ENCODE assay signal across 9 mouse cellular contexts in genomic region chr2:112774762-112775161, GRCm38 (mm10).
DNase-seq lines count a peak whose midpoint lies in the region; ATAC-seq lines count a peak whose summit lies in the region.
"Had no signal": no experiment of that assay in that cellular context is flagged by ENCODE, and none has a peak within 500 bp of the region (broad histone marks: within the 10 kb centered on the region; RNA-seq: fewer than 3 reads in every experiment).

No protein-coding gene starts in this region.

- no peak overlapping the region for H3K9ac ChIP-seq in midbrain, embryonic 14.5 days (replicated peaks; ENCODE audit: low read length)
- H3K9ac ChIP-seq in midbrain, embryonic 16.5 days (ENCODE audit: low read depth, low read length) = no peak overlapping the region
- no peak overlapping the region for H3K9ac ChIP-seq in forebrain, embryonic 13.5 days
- H3K9ac ChIP-seq: heart, embryonic 15.5 days had no signal

- H3K9me3 ChIP-seq in midbrain, embryonic 14.5 days (ENCODE audit: control insufficient read depth, low read length) = no peaks in the 10 kb centered on the region
- no peaks in the 10 kb centered on the region for H3K9me3 ChIP-seq in midbrain, embryonic 16.5 days (replicated peaks; ENCODE audit: control insufficient read depth, low read length, poor library complexity, severe bottlenecking)
- H3K9me3 ChIP-seq in forebrain, embryonic 13.5 days (replicated peaks) = no peaks in the 10 kb centered on the region
- H3K9me3 ChIP-seq in limb, embryonic 10.5 days (replicated peaks) = no peaks in the 10 kb centered on the region
- H3K9me3 ChIP-seq: heart, embryonic 15.5 days had no signal

- H3K36me3 ChIP-seq in midbrain, embryonic 14.5 days (ENCODE audit: control insufficient read depth, insufficient read depth, low read length) = no peaks in the 10 kb centered on the region
- H3K36me3 ChIP-seq in midbrain, embryonic 16.5 days (ENCODE audit: control insufficient read depth, insufficient read depth, low read length) = peaks cover 2% of the 10 kb centered on the region; the same call in 1 of the 2 replicates
- H3K36me3 ChIP-seq in forebrain, embryonic 13.5 days (ENCODE audit: poor library complexity, severe bottlenecking) = no peaks in the 10 kb centered on the region
- H3K36me3 ChIP-seq in limb, embryonic 10.5 days = no peaks in the 10 kb centered on the region
- H3K36me3 ChIP-seq: heart, embryonic 15.5 days had no signal

- H3K27me3 ChIP-seq in midbrain, embryonic 14.5 days (ENCODE audit: control insufficient read depth, insufficient read depth, low read length) = no peaks in the 10 kb centered on the region
- H3K27me3 ChIP-seq in midbrain, embryonic 16.5 days (ENCODE audit: control insufficient read depth, insufficient read depth, low read depth, low read length) = no peaks in the 10 kb centered on the region
- no peaks in the 10 kb centered on the region for H3K27me3 ChIP-seq in forebrain, embryonic 13.5 days
- H3K27me3 ChIP-seq in limb, embryonic 10.5 days (ENCODE audit: low read depth, poor library complexity, severe bottlenecking) = no peaks in the 10 kb centered on the region
- H3K27me3 ChIP-seq: heart, embryonic 15.5 days had no signal

- DNase-seq in midbrain, embryonic 14.5 days = peak; percentile 80
- peak; percentile 44 for DNase-seq in c-Kit-negative CD71-positive TER-119-positive erythroid progenitor cells, embryonic 14.5 days (ENCODE audit: low read depth, low spot score)
- DNase-seq in induced T-regulatory cell, adult 2 months (ENCODE audit: low read depth) = peak; percentile 81
- DNase-seq in limb, embryonic 10.5 days (ENCODE audit: low spot score) = peak; percentile 87
- DNase-seq in ovary, postnatal 36 days (ENCODE audit: low spot score) = peak; percentile 55
- peak; percentile 44 to 51 for DNase-seq in thymus, postnatal 36 days

- ATAC-seq in midbrain, embryonic 14.5 days (ENCODE audit: low FRiP score, low TSS enrichment) = no peak
- no peak for ATAC-seq in midbrain, embryonic 16.5 days
- peak; percentile 33; the same call in 1 of the 2 replicates for ATAC-seq in forebrain, embryonic 13.5 days

- no peaks in the 10 kb centered on the region for H3K4me1 ChIP-seq in midbrain, embryonic 14.5 days (ENCODE audit: control insufficient read depth, insufficient read depth, low read length)
- H3K4me1 ChIP-seq in midbrain, embryonic 16.5 days (ENCODE audit: control insufficient read depth, insufficient read depth, low read length) = no peaks in the 10 kb centered on the region
- H3K4me1 ChIP-seq in forebrain, embryonic 13.5 days = no peaks in the 10 kb centered on the region
- no peaks in the 10 kb centered on the region for H3K4me1 ChIP-seq in limb, embryonic 10.5 days
- H3K4me1 ChIP-seq: heart, embryonic 15.5 days had no signal

- H3K4me3 ChIP-seq in midbrain, embryonic 14.5 days (replicated peaks; ENCODE audit: low read depth, low read length) = no peak overlapping the region
- no peak overlapping the region for H3K4me3 ChIP-seq in midbrain, embryonic 16.5 days (ENCODE audit: low read depth, low read length)
- no peak overlapping the region for H3K4me3 ChIP-seq in forebrain, embryonic 13.5 days
- no peak overlapping the region for H3K4me3 ChIP-seq in limb, embryonic 10.5 days
- H3K4me3 ChIP-seq: heart, embryonic 15.5 days had no signal

- H3K27ac ChIP-seq in midbrain, embryonic 14.5 days (replicated peaks; ENCODE audit: low read depth, low read length) = no peak overlapping the region
- no peak overlapping the region for H3K27ac ChIP-seq in midbrain, embryonic 16.5 days (ENCODE audit: low read length)
- no peak overlapping the region for H3K27ac ChIP-seq in forebrain, embryonic 13.5 days
- no peak overlapping the region for H3K27ac ChIP-seq in limb, embryonic 10.5 days
- H3K27ac ChIP-seq: heart, embryonic 15.5 days had no signal

- H3K4me2 ChIP-seq in midbrain, embryonic 14.5 days (ENCODE audit: low read length) = no peak overlapping the region
- H3K4me2 ChIP-seq in midbrain, embryonic 16.5 days (ENCODE audit: low read length) = no peak overlapping the region
- no peak overlapping the region for H3K4me2 ChIP-seq in forebrain, embryonic 13.5 days
- H3K4me2 ChIP-seq: heart, embryonic 15.5 days had no signal

- 32% methylated on average over 6 of the region's 6 CpGs for WGBS in midbrain, embryonic 14.5 days
- WGBS in midbrain, embryonic 16.5 days = 33% methylated on average over 6 of the region's 6 CpGs
- WGBS in forebrain, embryonic 13.5 days = 24% methylated on average over 6 of the region's 6 CpGs
- WGBS in limb, embryonic 10.5 days = 33% methylated on average over 6 of the region's 6 CpGs
